Mouse (Mus musculus) gastrocnemius, adult 8-10 months (tissue): ENCODE data around the gene Anks3. TPM values are rescaled to one million over a fixed set of nuclear protein-coding genes. Genes with fewer than 3 reads are reported as not detected.

Experiments
- DNase-seq, 2 experiments: peaks; one replicate each; pipeline ENCODE4 v3.0.0; 2022; ENCODE audit warnings: low spot score in 2 of 2
- total RNA-seq, 4 experiments: library from RNA; stranded (reverse); gene quantifications; 2 replicates each; pipeline ENCODE4 v1.2.4; 2022

Gene Anks3
- total RNA-seq, 4 experiments from 2014 or later: 8.1 to 14.2 (median 12.0) TPM

- DNase-seq: no peak
These were observed 62.8 kb downstream of the Anks3 start for GRCm38 (mm10) chr16:4901167-4901566.

DNA sequence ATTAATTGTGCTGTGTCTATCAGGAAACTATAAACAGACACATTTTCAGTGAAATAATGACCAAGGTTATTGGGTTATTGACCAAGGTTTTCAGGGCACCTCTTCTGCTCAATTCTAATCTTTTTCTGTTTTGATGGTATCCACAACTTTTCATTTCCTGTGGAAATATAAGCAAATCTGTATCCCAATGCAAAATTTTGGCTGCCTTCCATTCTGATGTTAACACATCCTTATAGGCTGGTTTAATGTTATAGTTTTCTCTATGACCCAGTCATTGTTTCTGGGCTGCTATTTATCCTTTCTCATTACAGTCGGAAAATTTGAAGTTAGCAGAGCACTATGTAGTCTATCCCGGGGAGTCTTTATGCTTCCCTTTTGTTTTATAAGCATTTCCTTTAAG lies 64.3 kb downstream of the Anks3 start:
- no peak for DNase-seq

DNA sequence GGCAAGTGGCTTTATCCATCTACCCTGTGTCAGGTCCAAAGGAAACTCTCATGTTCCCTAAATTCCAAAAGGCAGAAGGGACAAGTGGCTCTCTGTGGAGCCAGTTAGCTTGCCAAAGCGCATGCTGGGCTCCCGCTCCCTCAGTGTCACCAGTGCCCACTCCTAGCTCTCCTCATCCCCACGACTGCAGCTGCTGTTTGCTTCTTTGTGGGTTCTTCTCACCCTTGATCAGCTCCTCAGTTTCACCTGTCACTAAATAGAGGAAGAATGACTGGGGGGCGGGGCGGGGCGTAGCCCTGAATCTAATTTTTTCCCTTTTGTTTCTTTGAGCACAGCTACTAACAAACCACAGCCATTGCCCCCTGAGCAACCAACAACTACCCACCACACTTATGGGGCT lies 65.1 kb downstream of the Anks3 start:
- no peak for DNase-seq

DNA sequence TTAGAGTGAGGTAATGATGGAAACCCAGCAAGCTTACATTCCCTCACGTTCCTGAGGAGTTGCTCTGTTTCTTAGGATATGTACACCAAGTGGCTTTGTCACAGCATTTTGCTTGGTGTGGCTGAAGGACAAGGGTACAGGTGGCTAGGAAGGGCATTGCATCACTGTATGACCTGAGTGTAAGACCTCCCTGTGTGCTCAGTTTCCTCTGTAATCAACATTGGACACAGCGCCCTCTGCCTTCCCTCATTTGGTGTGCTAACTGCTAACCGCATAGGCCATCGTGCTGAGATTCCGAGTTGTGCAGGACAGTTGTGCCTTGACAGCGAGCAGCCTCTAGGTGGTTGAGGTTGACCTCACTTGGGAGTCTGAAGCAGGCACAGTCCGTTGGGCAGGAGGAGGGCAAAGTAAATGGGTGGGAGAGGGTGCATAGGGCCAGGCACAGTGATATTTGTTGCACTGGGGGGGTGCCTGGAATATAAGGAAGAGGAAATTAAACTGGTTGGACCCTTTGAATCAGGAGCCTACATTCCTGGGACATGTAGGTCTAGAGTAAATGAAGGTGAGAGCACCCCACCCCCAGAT lies 66.8 kb downstream of the Anks3 start:
- no peak for DNase-seq

DNA sequence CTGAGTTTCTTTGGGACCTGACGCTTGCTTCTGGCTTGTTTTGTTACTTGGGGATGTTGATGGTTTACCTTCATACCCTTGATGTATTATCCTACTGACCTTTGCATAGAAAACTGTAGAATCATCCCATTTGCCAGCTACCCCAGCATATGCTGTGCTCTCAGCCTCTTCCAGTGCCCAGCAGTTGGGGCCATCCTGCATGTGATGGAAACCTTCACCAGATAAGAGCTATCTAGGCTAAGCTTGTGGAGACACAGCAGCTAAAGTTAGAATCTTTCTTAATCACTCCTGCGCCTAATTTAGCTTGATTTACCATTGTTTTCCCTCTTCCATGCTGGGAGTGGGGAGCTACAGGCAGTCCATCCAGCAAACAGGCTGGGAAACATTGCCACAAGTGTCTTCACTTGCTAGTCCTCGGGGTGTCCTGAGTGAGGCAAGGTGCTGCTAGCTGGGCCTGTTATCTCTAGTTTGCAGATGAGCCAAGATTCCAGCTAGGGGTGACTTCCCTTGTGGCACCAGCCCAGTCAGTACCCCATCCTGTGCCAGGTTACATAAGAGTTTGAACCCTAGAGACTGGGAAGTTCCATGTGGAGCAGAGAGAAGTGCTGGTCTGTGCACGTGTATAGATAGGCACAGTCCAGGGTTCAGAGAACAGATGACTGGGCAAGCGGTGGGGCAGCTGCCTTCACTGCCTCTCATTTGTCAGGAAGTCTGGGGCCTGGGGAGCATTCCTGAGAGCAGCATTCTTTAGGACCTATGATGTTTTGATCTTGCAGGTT lies 67.6 kb downstream of the Anks3 start:
- peak in 1 of 2 experiments; percentile 52 for DNase-seq

DNA sequence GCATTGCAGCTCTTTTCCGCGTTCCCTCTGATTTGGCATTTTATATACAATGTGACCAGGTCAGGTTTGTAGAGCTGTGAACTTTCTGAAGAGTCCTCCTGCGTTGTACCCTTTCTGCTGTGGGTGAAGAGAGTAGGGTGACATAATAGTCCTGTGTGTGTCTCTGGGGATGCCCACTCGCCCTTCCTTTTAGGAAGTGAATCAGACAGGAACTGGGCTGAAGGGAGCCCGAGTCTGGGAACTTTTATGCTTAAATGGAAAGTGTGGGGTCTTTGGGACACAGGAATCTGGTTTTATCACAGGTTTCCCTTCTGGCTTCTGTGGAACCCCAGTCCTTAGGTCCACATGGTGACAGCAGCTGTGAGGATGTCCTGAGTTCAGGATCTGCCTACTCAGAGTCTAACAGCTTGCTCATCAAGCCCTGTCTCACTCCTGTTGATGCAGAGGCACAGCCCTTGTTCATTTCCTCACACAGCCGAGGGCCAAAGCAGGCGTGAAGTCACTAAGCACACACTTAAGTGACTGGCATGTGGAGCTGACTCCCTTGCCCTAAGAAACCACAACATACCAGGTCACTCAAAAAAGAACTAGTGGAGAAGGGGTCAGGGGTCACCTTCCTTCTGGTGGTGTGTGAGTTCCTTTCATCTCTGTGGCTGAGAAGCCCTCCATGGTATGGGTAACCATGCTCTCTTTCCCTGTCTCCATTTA lies 69.7 kb downstream of the Anks3 start:
- DNase-seq: no peak

- no peak for DNase-seq
These were observed 71.8 kb downstream of the Anks3 start for GRCm38 (mm10) chr16:4892171-4892570.

Other genes starting within 250 kb of the Anks3 start
- 1 to 10 TPM; 1.9 to 3.3 (median 2.8) TPM for gene Nmral1, start 244.8 kb downstream of the Anks3 start, total RNA-seq
- gene Hmox2, start 237.8 kb downstream of the Anks3 start, total RNA-seq: 10 to 100 TPM; 38.6 to 42.3 (median 41.9) TPM
- 10 to 100 TPM; 68.2 to 77.8 (median 71.6) TPM for gene Cdip1, start 173.9 kb downstream of the Anks3 start, total RNA-seq
- not detected for gene 4930562C15Rik, start 128.8 kb downstream of the Anks3 start, total RNA-seq
- 10 to 100 TPM; 28.6 to 40.8 (median 34.3) TPM for gene Ubald1, start 83.9 kb downstream of the Anks3 start, total RNA-seq
- 10 to 100 TPM; 52.1 to 66.7 (median 55.3) TPM for gene Mgrn1, start 78.0 kb downstream of the Anks3 start, total RNA-seq
- 10 to 100 TPM; 10.0 to 12.9 (median 12.7) TPM for gene Nudt16l1, start 25.4 kb downstream of the Anks3 start, total RNA-seq
- not detected for gene Sept12, start 33.6 kb upstream of the Anks3 start, total RNA-seq
- gene Smim22, start 43.1 kb upstream of the Anks3 start, total RNA-seq: not detected
- gene Rogdi, start 49.3 kb upstream of the Anks3 start, total RNA-seq: 1 to 10 TPM; 4.4 to 7.8 (median 6.0) TPM
- gene Glyr1, start 85.7 kb upstream of the Anks3 start, total RNA-seq: 10 to 100 TPM; 31.2 to 34.1 (median 33.6) TPM
- gene Ubn1, start 85.9 kb upstream of the Anks3 start, total RNA-seq: 10 to 100 TPM; 21.9 to 25.6 (median 23.0) TPM
- 1 to 10 TPM; 2.1 to 4.6 (median 3.4) TPM for gene Ppl, start 168.2 kb upstream of the Anks3 start, total RNA-seq
- 10 to 100 TPM in 2 of 4 experiments, 1 to 10 TPM in 2; 8.2 to 10.6 (median 9.9) TPM for gene Sec14l5, start 182.9 kb upstream of the Anks3 start, total RNA-seq
- gene Nagpa, start 239.8 kb upstream of the Anks3 start, total RNA-seq: 1 to 10 TPM; 6.2 to 7.3 (median 6.6) TPM